Mouse (Mus musculus) liver, postnatal 0 days (tissue): Measurements from ENCODE around the gene Hpn.

Source experiments
- CTCF ChIP-seq: sonication (generic); IDR thresholded peaks from 2 replicates; pipeline ENCODE4 v1.5.1; 2016; ENCODE audit warnings: antibody characterized with exemption, low read depth
- EP300 ChIP-seq: IDR thresholded peaks from 2 replicates; pipeline ENCODE4 v1.6.1; 2016; ENCODE audit warnings: antibody characterized with exemption, low read depth, mild to moderate bottlenecking

- no peak for TF ChIP-seq CTCF
- TF ChIP-seq EP300 = no peak
These were observed 38.6 kb downstream of the Hpn start, which contains the start of gene Fxyd3 for GRCm38 (mm10) chr7:31076492-31076891.
